Mouse (Mus musculus) gastrocnemius, postnatal 4 days (tissue): ENCODE results near the gene Gm10217. TPM values are rescaled to one million over a fixed set of nuclear protein-coding genes. Genes with fewer than 3 reads are reported as not detected.

Source experiments
- DNase-seq, 2 experiments: peaks; one replicate each; pipeline ENCODE4 v3.0.0; 2021 to 2022; ENCODE audit warnings: low spot score in 2 of 2, mixed read lengths in 2 of 2
- long read RNA-seq, 2 experiments: library from polyadenylated mRNA; stranded (forward); transcript quantifications; one replicate each; pipeline ENCODE4 v2.0.0; 2021
- total RNA-seq, 2 experiments: library from RNA; stranded (reverse); gene quantifications; 2 replicates each; pipeline ENCODE4 v1.2.3; 2021

Gm10217 gene
- not detected for total RNA-seq
- long read RNA-seq, experiment 1, result 0 reads
- long read RNA-seq, experiment 2, result 0 reads

GRCm38 (mm10) chr8:9863951-9864350, at the start of gene Gm10217:
TSS of gene Gm10217 (plus strand) at chr8:9864251.
- DNase-seq, result no peak

DNA sequence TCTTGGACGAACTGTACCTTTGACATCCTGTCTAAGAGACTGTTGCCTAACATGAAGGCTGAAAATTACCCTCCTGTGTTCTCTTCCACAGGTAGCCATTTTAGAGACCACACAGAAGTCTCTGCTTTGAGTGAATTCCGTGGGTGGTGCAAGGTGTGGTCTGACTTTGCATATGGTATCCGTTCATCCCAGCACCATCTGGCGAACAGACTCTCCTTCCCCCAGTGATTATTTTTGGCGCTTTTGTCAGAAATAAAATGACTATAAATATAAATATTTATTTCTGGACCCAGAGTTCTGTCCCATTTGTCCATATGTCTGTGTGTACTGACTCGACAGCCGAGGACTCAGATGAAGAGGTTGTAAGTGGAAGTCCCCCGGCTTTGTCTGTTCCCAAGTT, 39.3 kb upstream of the Gm10217 start:
- DNase-seq, result no peak

DNA sequence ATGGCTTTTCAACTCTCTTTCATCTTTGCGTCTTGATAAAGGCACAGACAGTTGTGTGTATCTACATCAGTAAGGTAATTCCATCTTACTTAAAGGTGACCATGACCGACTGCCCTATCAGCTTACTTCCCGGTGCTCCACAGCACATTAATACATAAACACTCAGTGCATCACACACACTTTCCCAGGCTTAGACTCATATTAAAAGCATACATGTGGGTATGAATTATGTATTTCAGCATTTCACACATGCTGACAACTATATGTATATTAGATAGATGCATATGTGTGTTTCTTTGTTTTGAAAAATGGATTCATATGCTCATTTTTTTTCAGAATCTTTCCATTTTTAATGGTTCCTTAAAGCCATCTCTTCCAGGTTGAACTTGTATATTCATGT, 23.8 kb upstream of the Gm10217 start:
- DNase-seq, result no peak

DNA sequence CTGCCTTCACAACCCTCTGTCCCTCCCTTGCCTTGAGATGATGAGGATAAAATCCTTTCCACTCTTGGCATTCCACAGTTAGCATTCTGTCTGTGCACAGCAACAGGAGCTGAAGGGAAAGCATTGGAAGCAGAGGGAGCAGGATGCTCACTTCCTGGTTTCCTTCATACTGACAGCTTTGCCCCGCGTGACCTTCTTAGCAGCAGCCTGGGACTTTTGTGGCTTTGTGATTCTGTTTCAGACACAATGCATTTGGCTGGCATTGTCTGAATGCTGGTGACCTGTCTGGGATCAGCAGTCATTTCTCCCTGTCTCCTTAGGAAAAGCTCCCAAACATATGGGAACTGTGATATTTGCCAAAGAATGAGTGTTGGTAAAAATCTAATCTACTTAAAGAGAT, 4.8 kb upstream of the Gm10217 start:
- no peak for DNase-seq

DNA sequence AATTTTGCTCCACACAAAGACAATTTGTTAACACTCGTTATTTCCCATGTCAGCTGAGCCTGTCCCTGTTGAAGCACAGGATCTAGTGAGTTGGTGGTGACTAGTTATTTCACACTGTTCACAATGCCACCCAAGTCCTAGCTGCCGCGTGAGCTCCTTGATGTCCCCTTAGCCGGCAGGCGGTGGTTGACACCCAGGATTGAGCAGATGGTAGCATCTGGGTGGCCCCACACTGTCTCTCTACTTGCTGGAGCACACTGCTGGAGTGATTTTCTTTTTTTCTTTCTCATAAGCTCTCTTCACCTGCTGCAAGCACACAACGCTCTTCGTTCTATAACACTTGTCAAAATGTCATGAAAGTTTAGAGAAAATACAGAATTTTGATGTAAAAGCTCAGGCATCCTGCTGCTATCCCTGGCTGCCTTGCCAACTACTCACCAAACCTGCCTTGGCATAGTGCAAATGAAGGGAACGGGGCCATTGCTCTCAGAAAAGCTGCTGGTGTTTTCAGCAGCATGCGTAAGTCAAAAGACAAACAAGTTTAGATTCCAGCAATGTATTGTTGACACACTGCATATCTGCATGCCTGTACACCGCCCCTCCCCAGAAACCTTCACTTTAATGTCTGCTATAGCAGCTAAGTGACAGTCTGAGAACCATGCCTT, 3.4 kb upstream of the Gm10217 start:
- no peak for DNase-seq

DNA sequence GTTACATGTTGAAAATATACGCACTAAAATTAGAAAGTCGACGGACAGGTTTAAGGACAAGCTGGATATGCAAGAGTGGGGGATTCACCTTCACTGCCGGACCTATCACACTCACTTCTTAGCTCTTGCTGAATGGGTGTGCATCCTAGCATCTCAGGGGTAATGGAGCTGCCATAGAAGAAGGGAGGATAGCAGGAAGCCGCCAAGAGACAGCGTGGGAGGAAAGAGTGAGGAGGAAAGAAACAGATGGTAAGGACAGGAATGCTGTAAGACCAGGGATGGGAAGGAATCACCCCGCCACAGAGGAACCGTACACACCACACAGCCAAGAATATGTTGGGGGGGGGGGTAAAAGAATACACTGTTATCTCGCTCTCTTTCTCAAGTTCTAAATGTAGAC, 1.1 kb downstream of the Gm10217 start:
- no peak for DNase-seq

DNA sequence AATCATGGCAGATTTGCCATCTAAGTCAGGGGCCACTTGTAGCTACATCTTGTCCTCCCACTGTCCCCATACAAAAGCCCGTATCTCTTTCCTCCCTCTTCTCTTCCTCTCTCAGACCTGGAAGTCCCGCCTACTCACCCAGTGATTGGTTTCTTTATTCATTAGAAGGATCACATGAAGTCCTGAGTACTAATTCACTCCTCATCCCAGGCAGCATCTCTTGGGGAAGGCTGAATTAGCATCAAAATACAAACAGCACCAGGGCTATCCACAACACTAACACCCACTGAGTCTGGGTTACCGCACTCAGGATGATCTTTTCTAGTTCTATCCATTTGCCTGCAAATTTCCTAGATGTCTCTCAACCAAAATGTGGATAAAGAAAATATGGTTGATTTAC, 4.0 kb downstream of the Gm10217 start:
- DNase-seq, result no peak

DNA sequence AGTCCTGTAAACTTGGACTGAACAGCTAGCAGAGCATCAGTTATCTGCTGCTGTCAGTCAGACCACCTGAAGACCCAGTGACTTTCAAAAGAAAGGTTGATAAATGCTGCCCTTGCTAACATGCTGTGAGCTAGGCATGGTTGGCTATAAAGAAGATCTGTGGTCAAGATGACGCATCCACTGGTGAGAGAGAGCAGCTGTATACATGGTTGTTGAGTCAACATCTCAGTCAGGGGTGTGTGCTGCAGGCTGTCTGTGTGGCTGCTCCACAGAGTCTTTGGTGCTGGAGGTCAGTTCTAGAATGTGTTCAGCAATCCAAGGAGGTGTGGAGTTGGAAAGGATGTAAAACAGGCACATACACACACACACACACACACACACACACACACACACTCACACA, 12.2 kb downstream of the Gm10217 start:
- DNase-seq, result no peak

DNA sequence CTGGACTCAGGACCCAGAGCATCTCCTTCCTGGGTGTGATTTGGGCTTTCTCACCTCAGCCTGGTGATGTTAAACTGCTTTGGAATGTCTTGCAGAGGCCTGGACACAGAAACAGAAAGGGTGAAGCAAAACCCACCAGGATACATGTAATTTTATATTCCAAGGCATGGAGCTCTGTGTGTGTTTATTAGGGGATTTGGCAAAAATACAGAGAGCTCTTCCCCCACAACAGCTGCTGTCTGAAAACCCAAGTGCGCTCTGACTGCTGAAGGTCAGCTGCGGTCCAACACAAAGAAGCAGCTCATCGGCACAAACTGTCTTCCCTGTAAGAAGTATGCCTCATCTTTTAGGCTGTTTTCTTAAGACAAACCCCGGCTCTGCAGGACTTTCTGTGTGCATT, 15.9 kb downstream of the Gm10217 start:
- DNase-seq, result no peak

- DNase-seq, result no peak
These were observed 22.7 kb downstream of the Gm10217 start for GRCm38 (mm10) chr8:9886714-9887113.

DNA sequence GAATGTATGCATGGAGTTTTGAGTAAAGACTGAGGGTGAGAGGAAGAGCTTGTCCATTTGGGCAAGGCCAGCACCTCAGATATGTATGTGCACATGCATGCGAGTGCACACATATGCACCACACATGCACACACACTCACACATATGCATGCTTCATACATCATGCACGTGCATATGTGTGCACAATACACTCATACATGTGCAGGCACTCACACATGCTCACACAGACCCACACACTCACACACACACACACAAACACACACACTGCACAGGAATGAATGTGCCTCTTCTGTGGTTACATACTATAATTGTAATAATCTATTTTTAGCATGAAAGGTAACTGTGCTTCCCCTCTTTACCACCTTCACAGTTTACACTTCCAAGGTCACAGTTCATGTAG, 35.1 kb downstream of the Gm10217 start:
- DNase-seq, result no peak

DNA sequence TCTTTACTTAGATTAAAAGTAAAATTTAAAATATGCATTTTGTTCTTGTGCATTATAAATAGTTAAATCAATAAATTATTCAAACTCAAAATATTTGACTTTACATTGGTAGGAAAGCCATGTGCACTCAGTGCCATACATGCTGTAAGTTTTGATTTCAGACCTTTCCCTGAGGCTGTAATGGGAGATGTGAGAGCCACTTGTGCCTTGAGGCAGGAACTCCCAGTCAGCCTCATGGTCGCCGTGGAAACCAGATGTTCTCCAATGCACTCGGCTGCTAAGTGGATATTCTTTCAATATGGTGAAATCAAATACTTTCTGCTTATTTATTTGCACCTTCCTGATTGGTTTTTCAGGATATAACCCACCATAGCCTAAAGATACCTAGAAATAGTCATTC, 35.6 kb downstream of the Gm10217 start:
- no peak for DNase-seq

Other genes starting within 250 kb of the Gm10217 start
- 1 to 10 TPM; 1.1 to 1.2 TPM for gene Fam155a, start 93.1 kb upstream of the Gm10217 start, total RNA-seq
- 1 to 10 TPM; 3.3 to 5.0 TPM for gene Lig4, start 113.4 kb downstream of the Gm10217 start, total RNA-seq
- 10 to 100 TPM; 13.8 to 15.4 TPM for gene Abhd13, start 113.5 kb downstream of the Gm10217 start, total RNA-seq
- 1 to 10 TPM; 1.2 to 1.5 TPM for gene Tnfsf13b, start 142.2 kb downstream of the Gm10217 start, total RNA-seq